Mouse (Mus musculus): ENCODE results near the gene Klrb1.
A peak's percentile ranks its signal among the peaks of the same experiment; 100 is the strongest.
"Not testable (repeated sequence)": the region's sequence is repeated elsewhere in the genome, so short reads cannot be mapped to it uniquely, and the experiment has no call there.

The Klrb1 gene

DNA sequence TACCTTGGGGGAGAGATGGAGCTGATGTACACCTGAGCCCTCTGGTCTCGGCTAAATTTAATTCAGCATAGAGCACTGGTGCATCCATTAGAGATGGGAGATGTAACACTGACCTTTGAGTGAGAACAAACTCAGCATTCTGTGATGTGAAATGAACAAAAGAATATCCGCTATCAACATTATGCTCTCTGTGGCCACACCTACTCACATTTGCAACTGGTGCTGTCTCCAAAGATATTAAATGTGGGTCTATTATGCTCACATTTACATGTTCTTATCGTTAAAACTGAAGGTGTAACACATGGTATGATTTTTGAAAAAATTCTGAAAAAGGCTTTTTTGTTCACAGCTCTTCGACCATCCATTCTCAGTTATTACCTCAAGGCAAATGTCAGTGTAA is at the start of gene Klrb1:
Gene Klrb1 (minus strand): TSS at position 101 of the 400 bp plus-strand sequence.
- no peak for DNase-seq (ENCODE audit: low read depth, low spot score)

DNA sequence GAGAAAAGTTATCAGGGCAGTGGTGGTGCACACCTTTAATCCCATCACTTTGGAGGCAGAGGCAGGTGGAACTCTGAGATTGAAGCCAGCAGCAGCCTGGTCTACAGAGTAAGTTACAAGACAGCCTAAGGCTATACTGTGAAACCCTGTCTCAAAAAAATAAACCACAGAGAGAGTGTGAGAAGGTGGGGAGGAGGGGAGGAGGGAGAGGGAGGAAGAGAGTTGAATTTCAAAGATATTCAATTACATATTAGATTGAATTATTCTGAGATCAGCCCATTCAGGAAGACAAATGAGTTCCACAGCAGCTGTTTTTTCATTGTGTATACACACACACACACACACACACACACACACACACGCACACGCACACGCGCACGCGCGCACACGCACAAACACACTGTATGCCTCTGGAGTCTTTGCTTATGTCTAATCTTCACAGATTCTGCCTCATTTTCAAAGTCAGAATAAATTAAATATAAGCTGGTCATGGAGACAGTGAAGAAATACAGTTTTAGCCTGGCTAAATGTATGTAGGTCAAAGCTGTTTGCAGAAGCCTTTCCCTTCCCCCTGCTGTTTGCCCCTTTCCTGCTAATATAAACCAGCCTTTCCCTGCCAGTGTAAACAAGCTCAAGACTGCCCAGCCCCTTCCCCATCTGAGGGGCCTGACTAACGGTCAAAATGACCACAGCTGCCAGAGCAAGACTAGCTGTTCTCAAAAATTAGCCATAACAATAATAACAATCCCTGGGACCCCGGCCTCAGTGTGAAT is 46.8 kb upstream of the Klrb1 start:
- no peak for DNase-seq (ENCODE audit: low read depth, low spot score)

DNA sequence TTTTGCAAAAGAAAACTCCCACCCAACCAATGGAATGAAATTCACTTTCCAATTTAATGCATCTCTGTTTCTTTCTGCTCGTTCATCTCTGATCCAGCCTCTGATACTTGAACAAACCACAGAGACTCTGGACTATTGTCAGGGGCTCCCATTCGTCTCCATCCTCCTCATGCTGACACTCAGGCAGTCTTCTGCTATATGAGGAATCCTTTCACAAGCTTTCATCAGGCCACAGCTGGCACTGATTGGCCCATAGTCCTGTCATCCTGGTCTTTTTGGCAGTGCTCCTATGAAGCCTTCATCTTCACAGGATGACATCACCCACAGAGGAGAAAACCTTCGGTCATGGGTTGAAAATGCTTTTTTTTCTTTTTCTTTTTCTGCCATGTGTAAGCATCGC is 45.2 kb upstream of the Klrb1 start:
- DNase-seq (ENCODE audit: low read depth, low spot score), result no peak

DNA sequence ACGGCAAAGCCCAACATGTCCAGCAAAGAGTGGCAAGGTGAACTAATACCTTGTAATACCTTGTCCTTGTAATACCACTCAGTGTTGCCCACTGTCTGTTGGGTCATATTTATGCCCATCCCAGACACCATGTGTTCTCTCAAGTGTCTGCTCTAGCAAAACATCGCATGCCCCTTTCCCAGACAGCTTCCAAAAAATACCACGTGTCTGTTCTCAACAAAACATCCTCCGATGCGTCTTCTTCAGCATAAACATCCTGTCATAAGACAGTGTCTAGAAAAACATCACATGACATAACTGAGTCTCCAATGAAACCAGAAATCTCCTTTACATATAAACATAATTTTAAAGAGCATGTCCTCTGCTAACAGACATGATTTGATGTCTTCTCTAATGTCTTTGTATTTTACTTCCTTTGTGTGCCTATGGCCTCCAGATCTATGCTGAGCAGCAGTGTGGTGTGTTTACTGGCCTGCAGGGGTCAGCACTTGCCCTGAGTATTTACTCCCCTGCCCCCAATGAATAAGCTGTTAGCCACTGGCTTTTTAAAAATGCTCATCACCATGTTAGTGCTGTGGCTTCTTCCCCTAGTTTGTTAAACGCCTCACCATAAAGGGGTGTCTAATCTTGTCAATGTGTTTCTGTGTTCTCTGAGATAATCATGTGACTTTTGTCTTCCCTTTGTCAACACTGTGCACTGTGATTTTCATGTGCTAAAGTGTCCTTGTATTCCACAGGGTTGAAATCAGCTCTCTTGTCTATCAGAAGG is 43.8 kb upstream of the Klrb1 start:
- DNase-seq (ENCODE audit: low read depth, low spot score), result peak; percentile 41

DNA sequence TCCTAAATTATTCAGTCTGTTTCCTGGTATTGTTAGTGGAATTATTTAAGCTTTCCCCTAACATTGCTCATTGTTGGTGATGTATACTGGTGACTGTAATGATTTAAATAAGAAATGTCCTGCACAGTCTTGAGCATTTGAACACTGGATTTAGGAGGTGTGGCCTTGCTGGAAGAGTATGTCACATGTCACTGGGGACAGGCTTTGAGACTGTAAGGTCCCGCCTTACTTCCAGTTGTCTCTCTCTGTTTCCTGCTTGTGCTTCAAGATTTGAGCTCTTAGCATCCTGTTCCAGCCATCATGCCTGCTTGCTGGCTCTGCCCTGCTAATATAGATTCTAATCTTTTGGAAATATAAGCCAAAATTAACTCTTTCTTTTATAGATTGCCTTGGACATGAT is 42.4 kb upstream of the Klrb1 start:
- no peak for DNase-seq (ENCODE audit: low read depth, low spot score)

DNA sequence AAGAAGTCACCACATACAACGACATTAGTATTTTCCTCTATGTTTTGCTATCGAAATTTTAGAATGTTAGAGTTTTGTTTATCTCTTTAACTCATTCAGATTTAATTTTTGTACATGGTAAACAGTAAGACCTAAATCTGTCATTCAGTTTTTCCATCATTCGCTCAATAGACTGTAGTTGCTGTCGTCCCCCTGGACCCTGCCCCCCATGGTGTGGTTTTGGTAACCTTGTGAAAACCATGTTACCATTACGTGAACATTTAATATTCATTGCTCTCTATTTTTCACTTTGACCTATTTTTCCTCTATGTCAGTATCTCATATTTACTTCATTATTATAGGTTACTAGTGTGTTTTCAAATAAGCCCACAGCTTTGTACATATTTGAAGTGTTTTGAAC is 41.7 kb upstream of the Klrb1 start:
- DNase-seq (ENCODE audit: low read depth, low spot score), result no peak

DNA sequence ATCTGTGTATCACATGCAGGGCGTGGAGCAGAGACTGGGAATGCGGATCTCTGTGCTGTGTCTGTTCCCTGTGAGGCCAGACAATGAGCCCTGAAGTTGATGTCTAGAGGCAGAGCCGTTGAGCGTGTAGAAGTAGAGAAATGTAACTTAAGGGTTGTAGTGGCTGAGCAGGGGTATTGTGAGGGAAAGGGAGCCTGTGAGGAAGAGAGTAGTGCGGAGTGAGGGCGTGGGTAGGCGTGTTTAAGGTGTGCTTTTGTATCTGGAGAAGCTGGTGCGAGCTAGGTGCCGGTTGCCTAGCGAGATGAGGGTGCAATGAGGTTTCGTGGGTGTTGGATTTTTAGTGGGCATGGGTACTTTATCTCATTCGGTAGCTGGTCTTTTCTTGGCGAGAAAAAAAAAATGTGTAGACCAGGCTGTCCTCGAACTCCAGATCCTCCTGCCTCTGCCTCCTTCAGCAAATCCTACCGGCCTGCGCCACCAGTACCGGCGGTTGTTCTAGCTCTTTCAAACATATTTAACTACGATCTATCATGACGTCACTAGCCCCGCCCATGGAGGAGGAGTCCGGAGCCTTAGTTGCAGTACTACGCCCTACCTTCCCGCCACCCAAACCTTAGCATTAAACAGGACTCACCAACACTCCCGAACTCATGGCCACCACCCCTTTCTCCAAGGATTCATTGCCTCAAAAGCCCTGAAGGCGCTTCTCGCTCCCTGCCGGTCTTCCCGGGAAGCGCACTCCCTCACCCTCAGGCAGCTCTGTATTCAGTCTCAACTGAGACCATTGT is 41.1 kb upstream of the Klrb1 start:
- peak; percentile 90 for DNase-seq (ENCODE audit: low read depth, low spot score)

DNA sequence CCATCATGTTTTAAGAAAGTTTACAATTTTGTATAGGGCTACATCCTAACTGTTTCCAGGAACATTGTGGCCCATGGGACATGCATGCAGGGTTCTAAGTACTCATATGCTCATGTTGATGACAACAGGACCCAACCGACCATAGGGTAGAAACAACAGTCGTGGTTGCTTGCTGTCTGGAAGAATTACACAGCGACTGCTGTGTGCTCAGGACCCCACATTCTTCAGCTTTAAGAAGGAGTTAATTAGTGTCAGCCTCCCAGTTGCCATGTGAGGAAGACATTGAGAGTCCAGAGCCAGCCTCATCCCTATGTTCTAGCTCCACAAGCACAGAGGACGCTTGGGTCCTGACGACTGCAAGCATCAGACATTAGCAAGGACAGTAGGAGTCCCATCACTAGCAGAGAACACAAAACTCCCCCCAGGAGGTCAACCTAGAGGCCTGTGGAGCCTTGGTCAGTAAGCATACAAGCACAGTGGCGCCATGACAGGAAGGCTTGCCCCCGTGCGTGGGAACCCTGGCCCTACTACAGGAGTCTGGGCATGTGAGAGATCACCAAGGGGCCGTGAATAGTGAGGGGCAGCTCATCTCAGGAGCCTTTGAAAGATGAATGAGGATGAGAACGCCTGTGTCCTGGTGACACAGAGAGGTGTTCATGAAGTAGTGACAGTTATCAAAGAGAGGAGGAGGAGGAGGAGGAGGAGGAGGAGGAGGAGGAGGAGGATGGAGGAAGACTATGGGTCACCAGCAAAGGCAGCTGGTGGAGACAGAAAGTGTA is 40.2 kb upstream of the Klrb1 start:
- not testable (repeated sequence) for DNase-seq (ENCODE audit: low read depth, low spot score)

DNA sequence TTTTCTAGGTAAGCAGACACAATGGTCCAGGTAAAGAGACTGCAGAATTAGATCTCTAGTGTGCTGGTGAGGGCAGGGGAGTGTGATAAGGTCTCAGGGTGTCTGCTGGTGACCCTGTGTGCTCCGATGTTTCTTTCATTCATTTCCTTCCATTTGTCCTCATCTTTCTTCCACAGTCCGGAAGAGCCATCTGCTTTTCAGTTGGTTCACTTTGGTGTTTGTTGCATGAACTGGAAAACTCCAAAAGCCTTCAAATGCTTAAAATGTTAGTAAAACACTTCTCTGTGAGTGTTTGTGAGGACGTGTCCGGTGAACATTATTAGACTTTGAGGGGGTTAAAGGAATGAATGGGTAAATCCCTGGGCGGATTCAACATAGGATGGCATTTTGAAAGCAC is 38.3 kb upstream of the Klrb1 start:
- no peak for DNase-seq (ENCODE audit: low read depth, low spot score)

DNA sequence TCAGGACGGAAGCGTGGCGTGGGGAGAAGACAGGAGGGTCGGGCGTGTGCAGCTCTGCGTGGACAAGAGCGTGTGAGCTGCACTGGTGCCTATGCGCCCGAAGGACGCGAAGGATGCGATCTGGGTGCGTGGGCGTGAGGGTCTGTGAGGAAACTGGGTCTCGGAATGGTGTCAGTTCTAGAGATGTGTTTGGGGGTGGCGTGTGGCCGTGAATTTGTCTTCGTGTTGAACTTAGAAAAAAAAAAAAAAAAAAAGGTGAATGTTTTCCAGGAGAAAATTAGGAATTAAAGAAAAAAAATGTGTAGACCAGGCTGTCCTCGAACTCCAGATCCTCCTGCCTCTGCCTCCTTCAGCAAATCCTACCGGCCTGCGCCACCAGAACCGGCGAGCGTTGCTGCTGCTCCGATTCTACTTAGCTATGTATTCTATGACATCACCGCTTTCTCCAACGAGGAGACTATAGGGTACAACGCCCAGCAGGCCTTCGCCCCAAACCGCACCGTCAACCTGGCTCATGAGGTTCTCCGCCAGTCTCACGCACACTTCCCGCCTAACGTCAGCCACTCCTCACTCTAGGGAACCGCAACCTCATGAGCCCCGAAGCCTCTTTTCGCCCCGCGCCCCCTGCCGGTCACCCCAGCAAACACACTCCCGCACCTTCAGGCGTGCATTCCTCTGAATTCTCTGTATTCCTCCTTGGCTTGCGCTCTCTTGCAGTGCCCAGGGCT is 37.7 kb upstream of the Klrb1 start:
- peak; percentile 76 for DNase-seq (ENCODE audit: low read depth, low spot score)

DNA sequence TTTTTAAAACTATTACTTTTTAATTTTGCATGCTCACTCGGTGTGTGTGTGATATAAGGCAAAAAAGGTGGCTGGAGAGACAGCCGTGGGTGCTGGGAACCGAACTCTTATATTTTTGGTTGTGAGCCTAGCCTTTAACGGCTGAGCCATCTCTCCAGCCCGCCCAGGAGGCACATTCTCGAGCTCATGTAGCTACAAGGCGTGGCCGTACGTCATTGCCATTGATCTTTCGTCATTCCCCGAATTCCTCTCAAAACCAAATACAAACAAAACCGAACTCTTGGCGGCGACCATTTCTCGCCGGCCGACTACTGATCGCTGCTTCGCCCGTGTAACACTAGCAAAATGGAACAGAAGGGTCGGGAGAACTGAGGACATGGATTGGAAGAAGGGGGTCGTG is 37.2 kb upstream of the Klrb1 start:
- DNase-seq (ENCODE audit: low read depth, low spot score), result peak; percentile 65

DNA sequence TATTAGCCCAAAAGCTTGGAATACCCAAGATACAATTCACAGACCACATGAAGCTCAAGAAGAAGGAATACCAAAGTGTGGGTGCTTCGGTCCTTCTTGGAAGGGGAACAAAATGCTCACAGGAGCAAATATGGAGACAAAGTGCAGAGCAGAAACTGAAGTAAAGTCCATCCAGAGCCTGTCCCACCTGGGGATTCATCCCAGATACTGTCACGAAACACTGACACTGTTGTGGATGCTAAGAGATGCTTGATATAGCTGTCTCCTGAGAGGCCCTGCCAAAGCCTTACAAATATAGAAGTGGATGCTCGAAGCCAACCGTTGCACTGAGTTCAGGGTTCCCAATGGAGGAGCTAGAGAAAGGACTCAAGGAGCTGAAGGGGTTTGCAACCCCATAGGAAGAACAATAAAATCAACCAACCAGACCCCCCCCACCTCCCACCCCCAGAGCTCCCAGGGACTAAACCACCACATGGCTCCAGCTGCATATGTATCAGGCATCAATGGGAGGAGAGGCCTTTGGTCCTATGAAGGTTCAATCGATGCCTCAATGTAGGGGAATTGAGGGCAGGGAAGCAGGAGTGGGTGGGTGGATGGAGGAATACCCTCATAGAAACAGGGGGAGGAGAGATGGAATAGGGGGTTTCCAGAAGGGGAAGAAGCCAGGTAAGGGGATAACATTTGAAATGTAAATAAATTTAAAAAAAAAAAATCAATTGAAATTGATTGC is 36.5 kb upstream of the Klrb1 start:
- no peak for DNase-seq (ENCODE audit: low read depth, low spot score)

DNA sequence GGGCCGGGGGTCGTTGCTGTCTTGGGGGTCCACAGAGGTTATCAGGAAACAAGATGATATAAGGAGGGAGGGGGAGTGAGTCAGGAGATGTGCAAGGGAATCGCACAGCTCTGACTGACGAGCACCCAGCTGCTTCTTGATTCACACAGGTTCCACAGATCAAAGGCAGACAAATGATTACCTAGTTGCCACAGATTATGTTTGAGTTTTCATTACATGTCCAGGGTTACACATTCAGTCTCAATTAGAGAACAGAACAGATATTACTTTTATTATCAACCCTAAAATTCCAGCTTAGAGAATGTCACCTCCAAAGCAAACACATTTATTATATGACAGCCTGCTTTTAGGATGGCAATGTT is 32.5 kb upstream of the Klrb1 start:
- not testable (repeated sequence) for DNase-seq (ENCODE audit: low read depth, low spot score)

DNA sequence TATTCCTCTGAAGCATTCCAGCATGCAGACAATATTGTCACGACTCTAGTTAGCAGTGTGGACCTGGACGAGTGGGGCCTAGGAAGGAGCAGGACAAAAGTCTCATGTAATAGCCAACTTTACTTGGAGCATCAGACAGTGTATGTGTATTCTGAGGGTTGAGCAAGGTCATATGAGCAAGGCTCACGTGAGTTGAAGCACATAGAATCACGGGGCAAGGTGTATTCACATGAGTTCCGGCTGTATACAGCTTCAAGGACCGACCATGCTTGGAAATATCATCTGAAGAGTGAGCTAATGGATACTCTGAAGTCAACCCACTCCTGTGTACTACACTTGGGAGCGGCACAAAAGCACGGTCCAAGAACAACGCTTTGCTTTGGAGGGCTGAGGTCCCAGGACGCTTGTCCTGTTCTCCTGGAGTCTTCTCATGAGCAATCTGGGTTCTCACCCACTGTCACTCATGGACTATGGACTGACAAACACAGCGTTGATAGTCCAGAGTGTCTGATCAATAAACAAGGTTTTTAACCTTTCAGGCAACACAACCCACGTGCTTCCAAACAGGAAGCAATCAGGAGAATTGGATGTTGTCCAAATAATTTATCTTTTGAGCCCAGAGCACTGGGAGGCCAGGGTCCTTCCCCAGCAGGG is 32.0 kb upstream of the Klrb1 start:
- DNase-seq (ENCODE audit: low read depth, low spot score), result not testable (repeated sequence)

DNA sequence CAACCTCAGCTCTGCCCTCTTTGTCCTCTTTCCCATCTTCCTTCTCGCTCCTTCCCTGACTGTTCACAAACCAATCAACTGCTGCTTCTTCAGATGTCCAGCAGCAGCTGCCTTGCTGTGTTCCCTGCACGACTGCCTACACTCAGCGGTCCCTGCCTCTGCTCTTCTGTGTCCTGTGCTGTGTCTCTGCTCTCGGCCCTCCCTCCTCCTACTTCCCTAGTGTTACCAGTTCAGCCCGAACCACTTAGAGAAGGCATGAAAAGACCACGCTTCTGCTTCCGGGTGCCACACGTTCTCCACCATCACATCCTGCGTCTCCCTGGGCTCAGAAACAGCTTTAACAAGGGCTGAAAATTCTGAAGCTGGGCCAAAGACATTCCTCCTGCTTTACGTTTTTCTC is 31.4 kb upstream of the Klrb1 start:
- not testable (repeated sequence) for DNase-seq (ENCODE audit: low read depth, low spot score)

DNA sequence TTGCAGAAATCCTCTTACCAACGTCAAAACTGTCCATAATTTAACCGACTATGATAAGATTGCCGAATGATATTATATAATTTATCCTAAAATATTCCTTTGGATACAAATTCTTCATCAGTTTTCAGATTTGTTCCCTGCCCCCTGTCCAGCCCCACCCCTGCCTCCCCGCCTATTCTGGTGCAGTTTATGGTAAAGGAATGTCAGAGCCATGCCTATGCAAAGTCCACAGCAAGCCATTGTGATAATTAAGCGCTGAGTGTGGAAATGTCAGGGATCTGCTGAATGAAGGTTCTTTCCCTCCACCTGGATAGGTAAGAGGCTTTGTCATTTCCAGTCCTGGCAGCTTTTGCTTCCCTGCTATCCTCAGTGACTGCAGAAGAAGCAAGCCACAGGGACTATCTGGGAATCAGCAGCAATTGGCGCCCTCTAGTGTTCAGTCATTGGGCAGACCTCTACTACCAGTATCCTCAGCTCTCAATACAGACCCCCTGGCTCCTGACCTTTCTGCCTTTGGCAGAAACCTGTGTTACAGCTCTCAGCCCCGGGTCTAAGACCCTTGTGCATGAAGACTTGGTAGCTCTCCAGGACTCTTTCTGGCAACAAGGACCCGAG is 30.9 kb upstream of the Klrb1 start:
- peak; percentile 38 for DNase-seq (ENCODE audit: low read depth, low spot score)

DNA sequence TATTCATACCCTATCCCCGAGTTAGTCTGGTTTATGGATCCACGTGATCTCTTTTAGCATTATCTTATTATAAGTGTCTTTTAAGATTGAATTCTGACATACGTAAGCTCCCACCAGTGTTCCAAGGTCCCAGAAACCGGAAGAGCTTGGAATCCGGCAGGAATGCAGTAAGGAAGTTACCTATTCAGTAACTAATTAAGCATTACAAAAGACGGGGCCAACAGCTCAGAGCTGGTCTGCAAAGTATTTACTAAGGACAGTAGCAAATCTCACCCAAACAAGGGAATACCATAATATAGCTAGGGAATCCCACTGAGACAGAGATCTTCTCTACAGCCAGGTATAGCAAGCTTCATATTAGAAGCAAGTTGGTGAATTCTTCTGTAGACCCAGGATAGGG is 24.1 kb upstream of the Klrb1 start:
- DNase-seq (ENCODE audit: low read depth, low spot score), result not testable (repeated sequence)

DNA sequence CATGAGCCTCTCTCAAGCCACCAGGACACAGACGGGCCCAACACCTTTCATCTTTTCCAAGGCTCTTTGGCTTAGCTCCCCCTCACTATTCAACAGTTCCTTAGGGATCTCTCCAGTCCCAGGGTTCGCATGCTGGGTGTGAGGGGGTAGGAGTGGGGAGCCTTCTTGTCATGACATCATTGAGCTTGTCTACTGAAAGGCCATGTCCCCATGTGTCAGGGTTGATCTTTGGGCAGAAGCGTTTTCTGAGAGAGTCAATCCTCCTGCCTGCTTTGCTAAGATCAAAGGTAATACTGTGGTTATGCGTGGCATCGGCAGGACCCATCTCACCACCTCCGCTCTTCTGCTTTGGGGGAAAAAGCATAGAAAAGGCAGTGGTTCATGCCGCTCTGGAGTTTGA is 14.6 kb upstream of the Klrb1 start:
- DNase-seq (ENCODE audit: low read depth, low spot score), result no peak

DNA sequence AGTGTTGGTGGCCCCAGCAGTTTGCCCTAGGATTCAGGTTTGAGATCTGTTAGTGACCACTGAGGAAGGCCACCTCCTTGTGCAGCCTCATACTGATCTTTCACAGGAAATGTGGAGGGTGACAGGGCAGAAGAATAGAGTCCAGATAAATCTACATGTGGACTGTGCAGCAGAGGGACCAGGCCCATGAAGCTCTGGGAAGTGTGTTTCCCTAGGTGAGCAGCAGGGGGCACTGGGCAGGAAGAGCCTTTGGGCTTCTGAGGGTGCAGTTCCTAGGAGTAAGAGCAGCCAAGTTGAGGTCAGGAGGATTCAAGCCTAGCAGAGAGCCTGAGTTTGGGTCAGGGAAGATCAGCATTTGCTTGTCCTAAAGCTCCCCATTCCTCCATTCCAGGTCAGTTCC is 13.2 kb upstream of the Klrb1 start:
- DNase-seq (ENCODE audit: low read depth, low spot score), result no peak
